Mouse (Mus musculus) bone marrow, adult 2 months (tissue): ENCODE data around the gene Dock1.

Experiments used
- CTCF ChIP-seq: fragments of 200-500 bp; IDR thresholded peaks from 2 replicates; pipeline ENCODE4 v1.5.1; 2011; ENCODE audit warnings: low read length, control low read depth; ENCODE audit not compliant: control insufficient read depth, insufficient read depth
- POLR2A ChIP-seq: fragments of 200-500 bp; IDR thresholded peaks from 2 replicates; pipeline ENCODE4 v1.6.1; 2011; ENCODE audit warnings: low read depth, mild to moderate bottlenecking, control low read depth, low read length, borderline replicate concordance; ENCODE audit not compliant: control insufficient read depth

DNA sequence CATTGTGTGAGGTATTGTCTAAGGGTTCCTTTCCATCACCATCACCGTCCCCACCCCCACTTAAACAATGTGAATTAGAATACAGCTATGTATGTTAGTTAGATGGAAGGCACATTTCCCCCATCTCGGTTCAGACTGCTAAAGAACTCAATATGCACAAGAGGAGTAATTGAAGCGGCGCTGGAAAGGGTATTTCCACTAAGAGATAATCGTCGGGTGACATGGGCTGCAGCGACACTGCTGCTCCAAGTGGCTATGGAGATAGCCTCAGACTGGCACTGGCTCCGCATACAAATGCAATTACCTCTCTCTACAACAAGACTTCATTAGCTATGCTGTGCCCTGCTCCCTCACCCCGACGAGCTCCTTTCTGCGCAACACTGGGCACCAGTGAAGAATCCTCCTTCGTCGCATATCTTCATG lies 222.0 kb downstream of the Dock1 start:
- TF ChIP-seq POLR2A (no peak), CTCF (no peak)
